Mouse (Mus musculus): ENCODE results near the gene Gm37240. TPM values are rescaled to one million over a fixed set of nuclear protein-coding genes. Genes with fewer than 3 reads are reported as not detected.
"Not testable (repeated sequence)": the region's sequence is repeated elsewhere in the genome, so short reads cannot be mapped to it uniquely, and the experiment has no call there.

The Gm37240 gene
- total and polyA plus RNA-seq, 3 experiments = 7.4 to 12.2 (median 7.4) TPM

DNA sequence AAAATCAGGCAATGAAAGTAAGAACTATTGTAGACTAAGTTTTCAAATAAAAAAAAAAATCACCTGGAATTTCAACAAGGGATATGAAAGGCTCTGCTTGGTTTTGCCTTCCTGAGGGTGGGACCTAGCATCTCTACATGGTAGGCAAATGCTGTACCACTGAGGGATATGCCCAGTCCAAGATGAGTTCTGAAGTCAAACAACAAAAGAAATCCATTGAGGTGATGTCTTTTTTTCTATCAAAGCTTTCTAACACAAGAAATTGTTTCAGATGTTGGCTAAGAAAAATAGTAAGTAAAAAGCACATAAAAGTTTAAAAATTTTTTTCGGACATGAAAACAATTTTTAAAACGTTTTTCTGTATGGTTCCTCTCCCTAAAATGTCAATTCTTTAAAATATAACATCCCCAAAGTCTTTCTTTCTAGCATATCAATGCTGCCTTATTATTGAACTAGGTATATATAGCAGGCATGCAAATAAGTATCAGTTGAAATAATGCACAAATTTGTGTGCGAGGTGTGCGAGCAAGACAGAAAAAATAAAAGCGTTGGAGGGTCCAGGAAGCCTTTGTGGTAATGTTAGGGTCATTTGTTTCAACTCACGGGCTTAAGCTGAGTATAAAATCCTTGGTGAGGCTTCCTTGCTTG, 314.0 kb downstream of the Gm37240 start:
- DNase-seq = no peak

DNA sequence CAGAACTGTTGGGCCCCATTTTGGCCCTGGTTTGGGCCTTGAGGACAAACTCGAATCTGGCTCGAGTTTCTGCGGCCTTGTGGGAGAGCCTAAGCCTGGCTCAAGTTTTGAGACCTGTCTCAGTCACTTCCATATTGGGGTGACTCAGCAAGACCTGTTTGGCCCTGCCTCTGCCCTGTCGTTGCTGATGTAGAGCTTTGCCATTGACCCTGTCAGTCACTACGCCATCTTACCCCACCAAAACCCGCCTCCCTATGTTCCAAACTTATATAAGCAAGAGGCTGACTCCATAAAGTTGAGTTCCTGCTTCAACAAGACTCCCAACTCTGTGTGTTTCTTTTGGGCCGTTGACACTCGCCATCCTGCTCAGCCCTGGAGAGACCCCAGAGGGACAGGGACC, 314.8 kb downstream of the Gm37240 start:
- DNase-seq = not testable (repeated sequence)

DNA sequence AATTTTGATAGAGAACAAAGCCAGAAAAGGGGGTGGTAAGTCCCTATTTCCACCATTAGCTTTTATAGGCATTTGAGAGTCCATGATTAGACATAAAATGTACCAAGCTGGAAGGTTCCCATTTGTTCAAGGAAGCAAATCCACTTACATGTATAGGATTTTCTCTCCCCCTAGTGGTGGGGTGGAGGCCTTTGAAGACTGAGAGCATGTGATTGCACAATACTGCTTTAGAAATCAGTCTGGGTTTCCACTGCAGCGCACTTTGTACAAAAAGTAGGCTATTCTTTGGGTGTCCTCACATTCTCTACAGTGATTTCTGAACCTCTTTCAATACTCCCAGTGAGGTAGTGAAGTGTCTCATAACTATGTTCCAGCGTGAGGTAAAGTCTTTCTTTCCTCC, 316.0 kb downstream of the Gm37240 start:
- DNase-seq = peak; percentile 71

DNA sequence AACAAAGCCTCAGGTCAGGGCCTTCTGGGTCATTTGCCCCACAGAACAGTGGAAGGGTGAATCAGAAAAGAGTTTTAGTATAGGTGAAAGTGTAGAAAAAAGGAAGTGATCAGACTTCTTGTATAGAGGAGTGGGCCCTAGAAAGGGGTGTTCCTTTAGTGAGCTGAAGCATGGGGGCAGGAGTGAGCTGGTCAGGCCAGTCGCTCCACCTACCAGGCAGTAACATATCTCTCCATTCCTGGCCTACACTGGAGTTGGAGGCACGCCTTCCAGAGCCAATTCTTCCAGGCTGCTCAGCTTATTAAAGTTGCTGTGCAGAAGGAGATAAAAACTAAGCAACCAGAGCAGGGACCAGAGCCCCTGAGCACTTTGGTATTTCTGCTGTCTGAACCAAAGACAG, 322.7 kb downstream of the Gm37240 start:
- DNase-seq = no peak

DNA sequence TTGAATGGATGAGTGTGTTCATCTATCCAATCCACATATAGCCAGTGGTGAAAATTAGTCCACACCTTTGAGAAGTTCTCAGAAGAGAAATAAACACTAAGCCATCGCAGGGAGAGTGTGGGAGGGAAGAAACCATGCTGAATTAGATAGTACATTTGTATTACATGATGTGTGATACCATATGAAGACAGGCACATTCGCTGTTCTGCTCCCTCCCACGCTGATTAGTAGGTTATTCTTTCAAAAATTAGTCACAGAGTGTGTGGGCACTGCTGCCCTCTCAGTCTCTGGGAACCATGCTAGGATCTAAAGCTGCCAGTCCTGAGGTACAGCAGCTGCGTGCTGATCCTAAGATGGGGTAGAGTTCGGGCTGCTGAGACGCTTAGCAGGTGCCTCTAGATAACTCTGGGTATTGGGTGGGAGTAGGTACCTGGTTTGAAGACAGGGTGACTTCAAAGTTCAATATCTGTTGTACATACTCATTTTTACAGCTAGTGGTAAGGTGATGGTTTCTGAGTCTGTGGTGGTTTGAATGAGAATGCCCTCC, 333.5 kb downstream of the Gm37240 start:
- DNase-seq = no peak

DNA sequence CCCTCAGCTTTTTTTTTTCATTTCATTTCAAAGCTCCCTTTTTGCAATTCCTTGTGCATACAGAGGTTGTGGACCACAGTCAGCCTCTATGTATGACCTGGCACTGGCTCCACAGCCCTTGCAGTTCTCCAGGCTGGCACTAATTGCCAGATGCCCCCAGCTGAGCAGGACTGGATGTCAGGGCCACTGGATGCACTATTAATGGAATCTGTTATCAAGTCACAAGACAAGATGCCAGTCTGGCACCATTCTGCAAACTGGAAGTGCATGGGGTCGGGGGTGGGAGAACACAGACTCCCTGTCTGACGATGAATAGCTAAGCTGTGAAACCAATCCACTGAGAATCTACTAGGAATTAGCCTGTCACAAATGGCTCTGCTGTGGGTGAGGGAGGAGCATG, 336.0 kb downstream of the Gm37240 start:
- DNase-seq = no peak

DNA sequence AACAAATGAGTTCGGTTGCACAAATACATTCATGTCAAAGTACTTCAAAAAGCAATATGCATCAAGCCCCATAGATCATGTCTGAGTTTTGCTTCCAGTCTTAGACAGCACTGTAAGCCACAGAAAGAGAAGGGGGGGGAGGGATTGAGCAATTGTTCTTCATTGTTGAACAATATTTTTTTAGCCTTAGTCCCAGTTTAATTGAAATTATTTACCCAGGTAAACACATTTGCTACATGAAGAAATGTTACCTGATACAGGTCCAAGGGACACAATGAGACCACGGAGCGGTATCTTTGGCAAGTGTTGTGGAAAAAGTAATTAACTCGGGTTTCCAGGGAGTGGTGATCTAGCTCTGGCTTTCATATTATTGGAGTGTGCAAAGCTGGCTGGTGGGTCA, 337.0 kb downstream of the Gm37240 start:
- no peak for DNase-seq

DNA sequence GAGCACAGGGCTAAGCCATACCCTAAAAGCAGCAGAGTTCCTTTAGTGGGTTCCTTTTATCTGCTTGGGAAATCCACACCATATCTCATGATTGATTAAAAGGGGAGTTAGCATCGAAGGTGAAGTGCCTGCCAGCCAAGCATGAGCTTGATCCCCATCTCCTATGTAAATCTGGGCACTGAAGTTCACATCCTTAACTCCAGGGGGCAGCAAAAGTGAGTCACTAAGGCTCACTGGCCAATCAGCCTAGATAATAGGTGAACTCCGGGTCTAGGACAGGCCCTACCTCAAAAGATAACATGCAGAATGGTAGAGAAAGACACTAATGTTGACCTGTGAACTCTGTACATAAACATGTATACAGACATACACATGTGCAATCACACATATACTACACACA, 343.7 kb downstream of the Gm37240 start:
- DNase-seq = peak; percentile 25

DNA sequence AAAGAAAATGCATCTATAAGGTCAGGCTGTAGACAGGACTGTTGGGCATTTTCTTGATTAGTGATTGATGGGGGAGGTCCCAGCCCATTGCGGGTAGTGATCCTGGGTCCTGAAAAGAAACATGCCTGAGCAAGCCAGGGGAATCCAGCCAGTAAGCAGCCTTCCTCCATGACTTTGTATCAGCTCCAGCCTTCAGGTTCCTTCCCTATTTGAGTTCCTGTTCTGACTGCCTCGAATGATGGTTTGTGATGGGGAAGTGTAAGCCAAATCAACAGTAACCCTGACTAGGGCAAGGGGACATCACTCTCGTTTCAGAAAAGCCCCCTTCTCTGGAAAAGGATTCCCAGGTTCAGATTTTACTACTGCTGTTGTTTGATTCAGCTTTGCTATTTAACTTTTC, 344.6 kb downstream of the Gm37240 start:
- DNase-seq = no peak

DNA sequence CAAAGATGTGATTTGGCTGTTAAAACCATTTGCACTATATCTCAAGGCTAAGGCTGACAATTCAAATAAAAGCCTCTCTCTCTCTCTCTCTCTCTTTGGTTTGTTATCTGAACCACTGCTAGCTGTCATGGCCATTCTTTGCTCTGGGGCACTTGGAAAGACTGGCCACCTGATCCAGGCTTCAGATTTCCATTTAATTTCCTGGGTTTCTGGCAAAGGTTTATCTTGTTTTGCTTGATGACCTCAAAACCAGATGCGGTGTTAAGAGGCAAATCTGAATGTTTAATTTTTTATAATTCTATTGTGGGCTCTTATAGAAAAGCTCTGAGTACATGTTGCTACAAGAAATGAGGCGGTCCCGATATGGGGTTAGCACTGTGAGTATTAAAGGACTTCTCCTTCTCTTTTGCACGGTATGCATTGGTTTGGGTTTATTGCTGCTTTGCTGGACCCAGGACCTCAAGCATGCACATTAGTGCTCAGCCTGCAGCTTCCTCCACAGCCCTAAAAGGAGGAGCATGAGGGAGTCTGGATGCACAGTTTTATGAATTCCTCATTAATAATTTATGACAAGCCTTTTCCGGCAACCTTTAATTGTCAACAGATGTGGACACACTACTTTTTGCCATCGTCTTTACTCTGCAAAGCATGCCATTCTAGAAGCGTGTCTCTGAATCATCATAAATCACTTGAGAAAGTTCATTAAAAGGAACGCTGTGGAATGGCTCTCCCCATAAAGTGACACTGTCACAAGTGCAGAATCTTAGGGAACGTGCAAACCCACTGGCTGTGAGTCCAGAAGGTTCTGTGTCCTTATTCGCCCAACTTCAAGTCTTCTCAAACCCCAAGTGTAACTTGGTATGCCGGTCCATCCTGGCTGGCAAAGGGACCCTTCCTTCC, 351.4 kb downstream of the Gm37240 start:
- no peak for DNase-seq

DNA sequence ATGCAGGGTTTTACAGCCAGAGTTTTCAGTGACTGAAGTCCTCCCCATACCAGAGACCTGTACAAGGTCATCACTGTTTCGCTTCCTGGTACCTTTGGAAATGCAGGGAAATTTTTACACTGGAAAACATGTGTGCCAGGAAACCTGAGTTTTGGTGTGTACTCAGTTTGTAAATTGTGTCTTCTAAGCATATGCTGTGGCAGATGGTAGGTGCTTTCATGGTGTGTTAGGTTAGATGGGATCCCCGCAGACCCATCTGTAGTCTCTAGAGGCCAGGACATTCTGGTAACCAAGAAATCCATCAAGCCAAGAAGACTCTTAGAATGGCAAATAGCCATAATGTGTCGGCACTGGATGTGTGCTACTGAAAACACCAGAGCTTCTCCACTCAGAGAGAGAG, 352.3 kb downstream of the Gm37240 start:
- no peak for DNase-seq

DNA sequence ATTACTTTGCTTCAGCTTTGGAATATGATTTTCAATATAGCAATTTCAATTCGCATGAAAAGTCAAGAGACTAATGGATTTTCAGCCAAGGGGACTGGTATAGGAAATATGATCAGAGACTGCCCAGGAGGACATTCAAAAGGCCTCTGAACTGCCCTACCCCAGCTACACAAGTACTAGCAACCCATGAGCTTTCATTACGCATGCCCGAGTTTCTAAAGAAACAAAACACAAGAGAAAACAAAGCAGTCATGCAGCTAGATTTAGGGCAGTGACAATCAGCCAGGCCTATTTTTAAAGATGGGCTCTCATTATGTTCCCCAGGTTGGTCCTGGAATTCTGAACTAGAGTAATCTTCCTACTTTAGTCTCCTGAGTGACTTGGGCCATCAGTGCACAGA, 354.9 kb downstream of the Gm37240 start:
- DNase-seq = no peak

DNA sequence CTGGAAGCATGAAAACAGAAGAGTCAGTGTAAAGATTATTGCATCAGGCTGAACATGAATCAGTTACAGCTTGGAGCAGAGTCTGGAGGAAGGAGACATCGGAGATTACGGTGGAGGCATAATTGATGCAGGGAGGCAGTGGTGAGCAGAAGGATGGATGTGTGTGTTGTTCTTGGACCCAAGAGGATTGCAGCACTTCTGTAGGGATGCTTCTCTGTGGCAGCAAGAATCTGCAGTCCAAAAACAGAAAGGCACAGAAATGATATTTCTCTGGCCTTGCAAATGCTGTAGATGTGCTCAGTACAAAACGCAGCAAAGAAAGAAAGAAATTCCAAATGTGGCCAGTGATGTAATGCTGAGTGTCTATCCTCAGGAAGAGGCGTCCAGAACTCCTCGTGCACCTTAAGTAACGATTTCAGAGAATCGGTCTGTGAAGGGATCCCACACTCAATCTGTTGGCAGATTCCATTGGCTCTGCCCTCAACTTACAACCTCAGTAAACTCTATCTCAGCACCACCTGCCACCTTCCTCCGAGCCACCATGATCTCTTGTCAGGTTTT, 356.6 kb downstream of the Gm37240 start:
- no peak for DNase-seq

DNA sequence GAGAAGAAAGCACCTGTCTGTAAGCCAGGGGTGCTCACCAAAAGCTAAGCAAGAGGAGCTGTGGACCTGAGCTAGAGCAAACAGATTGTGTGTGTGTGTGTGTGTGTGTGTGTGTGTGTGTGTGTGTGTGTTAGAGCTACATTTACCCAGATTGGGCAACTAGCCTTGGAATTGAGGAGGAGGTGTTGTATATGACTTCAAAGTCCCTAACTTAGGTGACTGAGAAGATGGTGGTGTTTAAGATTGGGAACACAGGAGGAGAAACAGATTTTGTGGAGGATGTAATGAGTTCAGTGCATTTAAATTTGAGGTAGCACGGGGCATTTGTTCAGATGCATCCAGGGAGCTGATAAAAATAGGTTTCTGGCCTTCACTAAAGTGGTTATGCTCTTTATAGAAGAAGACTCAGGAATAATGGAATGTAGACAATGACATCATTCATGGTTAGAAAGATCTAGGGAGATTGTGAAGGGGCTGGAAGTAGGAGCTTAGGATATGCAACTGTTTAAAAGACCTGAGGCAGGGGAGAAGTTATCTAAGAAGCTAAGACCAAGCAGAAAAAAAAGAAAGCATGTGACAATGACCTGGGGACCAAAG, 365.9 kb downstream of the Gm37240 start:
- no peak for DNase-seq

DNA sequence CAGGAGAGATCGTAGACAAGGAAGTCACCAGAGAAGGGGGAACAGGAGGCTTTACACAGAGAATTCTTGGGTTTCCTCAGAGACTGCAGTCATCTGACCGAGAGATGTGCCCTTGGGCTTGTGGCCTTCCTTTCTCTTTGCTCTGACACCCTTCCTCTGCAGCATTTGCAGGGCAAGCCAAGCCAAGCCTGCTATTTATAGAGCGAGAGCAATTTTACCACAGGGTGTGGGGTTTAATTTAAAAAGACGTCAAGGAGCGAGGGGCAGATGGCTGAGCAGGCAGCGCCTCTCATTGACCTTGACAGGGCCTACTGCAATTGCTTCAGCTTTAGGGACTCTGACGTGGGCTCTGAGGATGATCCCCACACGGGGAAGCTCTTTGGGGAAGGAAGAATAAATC, 368.6 kb downstream of the Gm37240 start:
- peak; percentile 40 for DNase-seq

DNA sequence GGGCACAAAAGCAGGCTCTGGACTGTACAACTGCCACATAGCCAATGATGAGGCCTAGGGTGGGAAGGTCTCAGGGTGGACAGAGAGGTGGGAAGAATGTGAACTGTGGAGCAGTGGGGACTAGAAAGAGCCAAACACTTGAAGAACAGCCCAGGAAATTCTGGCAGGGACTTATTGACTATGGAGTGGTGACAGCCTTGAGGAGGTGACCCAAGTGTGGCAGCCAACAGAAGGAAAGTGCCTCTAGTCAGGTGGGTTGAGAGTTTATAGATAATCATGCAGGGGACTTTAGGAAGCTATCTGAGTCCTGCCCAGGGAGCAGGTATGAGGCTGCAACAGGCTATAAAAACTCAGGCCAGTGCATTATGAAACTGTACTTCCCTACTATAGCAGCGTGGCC, 369.2 kb downstream of the Gm37240 start:
- no peak for DNase-seq

DNA sequence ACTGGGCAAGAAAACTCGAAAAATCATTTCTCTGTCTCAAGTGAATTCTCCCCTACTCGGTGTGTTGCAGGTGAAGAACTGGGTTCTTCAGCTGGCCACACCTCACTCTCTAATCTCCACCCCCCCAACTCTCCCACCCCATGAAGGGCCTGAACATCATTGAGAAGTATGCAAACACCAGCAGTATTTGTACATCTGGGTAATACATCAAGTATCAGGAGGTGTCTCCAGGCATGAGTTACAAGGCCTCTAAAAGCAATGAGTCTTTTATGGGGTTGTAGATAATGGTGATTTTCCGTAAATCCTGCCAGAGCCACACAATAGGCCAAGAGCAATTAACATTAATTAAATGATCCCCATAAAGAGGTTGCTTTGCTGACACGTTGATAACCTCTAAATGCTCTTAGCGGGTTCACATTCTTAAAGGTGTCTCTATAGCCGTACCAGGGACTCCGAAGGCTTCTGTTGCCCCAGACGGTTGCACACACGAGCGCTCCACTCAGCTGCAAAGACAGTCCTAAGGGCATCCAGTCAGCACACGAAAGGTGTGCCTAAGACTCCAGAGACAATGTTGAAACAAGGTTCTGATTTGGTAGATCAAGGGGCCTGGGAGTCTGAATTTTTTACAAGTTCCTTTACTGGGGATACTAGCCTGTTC, 370.4 kb downstream of the Gm37240 start:
- DNase-seq = no peak

DNA sequence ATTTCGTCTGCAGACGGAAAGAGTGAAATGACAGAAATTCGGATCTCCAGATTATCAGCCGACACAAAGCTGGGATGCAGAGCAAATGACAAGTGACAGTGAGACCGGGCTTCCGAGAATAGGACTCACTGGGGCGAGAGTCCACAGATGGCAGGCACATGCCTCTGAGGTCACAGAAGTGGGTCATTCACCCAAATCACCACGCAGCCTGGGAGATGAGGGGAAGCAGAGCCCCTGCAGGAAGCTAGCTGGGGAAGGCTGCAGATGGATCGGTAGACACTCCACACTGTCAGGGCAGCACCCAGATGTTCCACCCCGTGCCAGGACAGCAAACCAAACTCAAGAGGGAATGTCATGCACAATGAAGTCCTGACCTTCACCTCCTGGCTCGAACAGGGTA, 372.6 kb downstream of the Gm37240 start:
- DNase-seq = no peak

DNA sequence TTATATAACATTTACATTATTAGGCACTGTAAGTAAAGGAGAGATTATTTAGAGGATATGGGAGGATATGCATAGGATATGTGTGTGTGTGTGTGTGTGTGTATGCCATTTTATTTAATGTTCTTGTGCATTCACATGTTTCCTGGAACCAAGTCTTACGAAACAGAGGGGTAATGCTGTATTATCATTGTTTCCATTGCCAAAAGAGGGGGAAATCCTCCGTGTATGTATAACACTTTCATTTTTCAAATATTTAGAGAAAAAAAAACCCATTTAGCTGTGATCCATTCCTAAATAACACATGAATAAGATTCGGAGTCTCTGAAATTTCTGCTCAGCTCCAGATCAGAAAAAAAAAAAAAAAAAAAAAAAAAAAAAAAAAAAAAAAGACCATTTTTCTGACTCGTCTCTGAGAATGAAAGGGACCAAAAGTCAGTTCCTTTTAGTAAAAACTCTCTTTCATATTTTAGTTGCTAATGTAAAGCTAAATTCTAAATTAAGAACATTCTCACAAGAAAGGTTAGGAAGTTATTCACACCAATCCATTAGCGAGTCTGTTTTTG, 378.5 kb downstream of the Gm37240 start:
- DNase-seq = no peak

DNA sequence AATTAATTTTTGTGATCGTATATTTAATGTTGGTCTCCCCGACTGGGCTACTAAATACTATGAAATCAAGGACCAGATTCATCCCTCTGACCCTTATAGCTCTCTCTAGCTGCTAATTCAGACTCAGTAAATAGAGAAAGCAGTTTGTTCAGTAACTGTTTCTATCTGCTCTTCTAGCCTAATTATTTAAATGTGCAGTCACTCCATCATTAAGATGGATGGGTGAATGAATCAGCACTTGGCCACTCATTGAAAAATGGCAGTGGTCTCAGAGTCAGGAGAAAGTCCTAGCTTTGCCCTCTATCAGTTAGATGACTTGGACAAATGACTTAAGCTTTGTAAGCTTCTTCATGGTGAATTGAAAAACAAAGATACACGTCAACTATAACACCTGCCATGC, 387.2 kb downstream of the Gm37240 start:
- no peak for DNase-seq

DNA sequence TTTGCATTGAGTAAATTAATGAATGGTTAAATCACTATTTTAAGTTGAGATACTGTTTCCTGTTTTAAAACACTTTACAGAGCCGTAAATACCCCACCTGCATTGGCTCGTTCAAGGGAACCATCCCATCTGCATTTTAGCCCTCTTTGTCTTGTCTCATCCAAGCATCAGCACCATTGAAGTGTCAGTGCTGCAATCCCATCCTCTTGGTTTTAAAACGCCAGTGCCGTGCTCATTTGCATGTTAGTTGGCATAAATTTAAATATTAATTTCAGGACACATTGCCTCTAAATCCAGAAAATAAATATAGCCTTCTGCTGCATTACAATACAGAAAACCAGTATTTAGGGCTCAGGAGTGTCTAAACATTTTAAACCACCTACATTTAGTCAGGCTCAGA, 391.2 kb downstream of the Gm37240 start:
- DNase-seq = no peak

DNA sequence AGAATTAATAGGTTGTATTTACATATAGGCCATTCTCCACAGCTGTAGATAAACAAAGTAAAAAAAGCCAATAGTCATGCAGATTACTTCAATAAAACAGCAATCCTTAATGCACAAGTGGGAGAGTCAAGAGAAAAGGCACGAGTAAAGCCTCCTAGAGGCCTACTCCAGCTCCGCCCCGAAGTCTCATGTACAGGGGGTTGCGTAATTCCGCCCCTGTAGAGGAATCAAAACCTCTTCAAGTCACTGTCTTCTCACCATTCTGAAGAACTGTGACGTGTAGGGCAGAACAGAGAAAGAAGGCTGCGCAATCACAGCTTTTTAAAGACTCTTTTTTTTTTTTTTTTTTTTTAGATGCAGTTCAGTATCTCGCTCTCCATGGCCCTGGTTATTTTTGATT, 393.5 kb downstream of the Gm37240 start:
- DNase-seq = no peak
